7 mouse cellular contexts compared by ENCODE assay signal in genomic region chr5:35893093-35893804, GRCm38 (mm10). TPM values are rescaled to one million over a fixed set of nuclear protein-coding genes. Genes with fewer than 3 reads are reported as not detected.
DNase-seq lines count a peak whose midpoint lies in the region; ATAC-seq and TF ChIP-seq lines count a peak whose summit lies in the region.

TSS of gene Afap1 (plus strand) at chr5:35893319.

- no peaks in the 10 kb centered on the region for H3K36me3 ChIP-seq in embryonic facial prominence, embryonic 14.5 days (ENCODE audit: control insufficient read depth, insufficient read depth, low read length)
- peaks cover 4% of the 10 kb centered on the region for H3K36me3 ChIP-seq in heart, adult 2 months (ENCODE audit: control insufficient read depth, insufficient read depth, low read length)
- no peaks in the 10 kb centered on the region for H3K36me3 ChIP-seq in kidney, adult 2 months (ENCODE audit: control insufficient read depth, insufficient read depth, low read length)
- no peaks in the 10 kb centered on the region for H3K36me3 ChIP-seq in limb, embryonic 11.5 days (ENCODE audit: control insufficient read depth, insufficient read depth, low read length)
- H3K36me3 ChIP-seq in midbrain, embryonic 13.5 days = no peaks in the 10 kb centered on the region
- H3K36me3 ChIP-seq in small intestine, adult 2 months (ENCODE audit: control insufficient read depth, insufficient read depth, low read length) = no peaks in the 10 kb centered on the region

- peaks cover 4% of the 10 kb centered on the region for H3K4me1 ChIP-seq in bone marrow, adult 2 months (ENCODE audit: control insufficient read depth, insufficient read depth, low read length)
- H3K4me1 ChIP-seq in embryonic facial prominence, embryonic 14.5 days (ENCODE audit: control insufficient read depth, insufficient read depth, low read length) = peaks cover 25% of the 10 kb centered on the region
- H3K4me1 ChIP-seq in heart, adult 2 months (ENCODE audit: control insufficient read depth, insufficient read depth, low read length) = peaks cover 18% of the 10 kb centered on the region
- H3K4me1 ChIP-seq in kidney, adult 2 months (ENCODE audit: control insufficient read depth, insufficient read depth, low read length) = peaks cover 11% of the 10 kb centered on the region; the same call in 1 of the 2 replicates
- peaks cover 6% of the 10 kb centered on the region; the same call in 1 of the 2 replicates for H3K4me1 ChIP-seq in limb, embryonic 11.5 days (ENCODE audit: control insufficient read depth, insufficient read depth, low read length)
- peaks cover 43% of the 10 kb centered on the region for H3K4me1 ChIP-seq in midbrain, embryonic 13.5 days (replicated peaks)
- peaks cover 7% of the 10 kb centered on the region; the same call in 1 of the 2 replicates for H3K4me1 ChIP-seq in small intestine, adult 2 months (ENCODE audit: control insufficient read depth, insufficient read depth, insufficient read length, low read length)

- peak; percentile 99 for DNase-seq in embryonic facial prominence, embryonic 14.5 days (ENCODE audit: low spot score)
- peak; percentile 99 to 100 for DNase-seq in heart, adult 2 months
- DNase-seq in kidney, adult 2 months = peak; percentile 100
- peak; percentile 99 for DNase-seq in limb, embryonic 11.5 days (ENCODE audit: low spot score)

- peak; percentile 96 for ATAC-seq in embryonic facial prominence, embryonic 14.5 days (ENCODE audit: low read depth)
- peak; percentile 93 for ATAC-seq in limb, embryonic 11.5 days (ENCODE audit: insufficient number of reproducible peaks, low FRiP score, low TSS enrichment, low read depth)
- peak; percentile 96 for ATAC-seq in midbrain, embryonic 13.5 days

- TF ChIP-seq CTCF in bone marrow, adult 2 months (IDR thresholded peaks at IDR 0.05; ENCODE audit: control insufficient read depth, insufficient read depth, low read length) = no peak
- TF ChIP-seq CTCF in heart, adult 2 months (IDR thresholded peaks at IDR 0.05) = no peak
- no peak for TF ChIP-seq CTCF in kidney, adult 2 months (conservative IDR thresholded peaks at IDR 0.05; ENCODE audit: insufficient read depth, insufficient read length, low read depth, low read length)
- TF ChIP-seq CTCF in small intestine, adult 2 months (IDR thresholded peaks at IDR 0.05; ENCODE audit: extremely low read depth, insufficient read length, insufficient replicate concordance, low read depth, low read length) = no peak

- intact Hi-C loops in heart, adult 2 months (cut with DNase I) = no loop called here

- peaks cover 1% of the 10 kb centered on the region; the same call in 1 of the 2 replicates for H3K79me2 ChIP-seq in heart, adult 2 months (replicated peaks; ENCODE audit: control insufficient read depth, insufficient read depth, low read length)

- peak within 1 kb of the TSS; percentile 94 for H3K9ac ChIP-seq in embryonic facial prominence, embryonic 14.5 days (ENCODE audit: low read depth, low read length)
- peak within 1 kb of the TSS; percentile 94 for H3K9ac ChIP-seq in heart, adult 2 months (ENCODE audit: low read depth, low read length)
- H3K9ac ChIP-seq in limb, embryonic 11.5 days (ENCODE audit: low read length) = peak within 1 kb of the TSS; percentile 91
- H3K9ac ChIP-seq in midbrain, embryonic 13.5 days (replicated peaks) = peak within 1 kb of the TSS; percentile 98

- peak; percentile 18; the same call in 1 of the 2 replicates for TF ChIP-seq POLR2A in bone marrow, adult 2 months (IDR thresholded peaks at IDR 0.05; ENCODE audit: borderline replicate concordance, control insufficient read depth, low read depth, low read length)
- TF ChIP-seq POLR2A in heart, adult 2 months (IDR thresholded peaks at IDR 0.05; ENCODE audit: insufficient read depth, low read depth, low read length) = peak; percentile 89
- TF ChIP-seq POLR2A in kidney, adult 2 months (IDR thresholded peaks at IDR 0.05; ENCODE audit: low read depth, low read length) = no peak
- peak; percentile 61 for TF ChIP-seq POLR2A in small intestine, adult 2 months (IDR thresholded peaks at IDR 0.05; ENCODE audit: low read depth, low read length)

- H3K9me3 ChIP-seq in embryonic facial prominence, embryonic 14.5 days (ENCODE audit: control insufficient read depth, low read length) = no peaks in the 10 kb centered on the region
- H3K9me3 ChIP-seq in limb, embryonic 11.5 days (ENCODE audit: control insufficient read depth, low read length) = no peaks in the 10 kb centered on the region
- H3K9me3 ChIP-seq in midbrain, embryonic 13.5 days = no peaks in the 10 kb centered on the region

- no peaks in the 10 kb centered on the region for H3K27me3 ChIP-seq in embryonic facial prominence, embryonic 14.5 days (replicated peaks; ENCODE audit: control insufficient read depth, insufficient read depth, low read length)
- H3K27me3 ChIP-seq in heart, adult 2 months (ENCODE audit: control insufficient read depth, insufficient read depth, low read length) = no peaks in the 10 kb centered on the region
- no peaks in the 10 kb centered on the region for H3K27me3 ChIP-seq in kidney, adult 2 months (replicated peaks; ENCODE audit: control insufficient read depth, insufficient read depth, low read length)
- H3K27me3 ChIP-seq in limb, embryonic 11.5 days (ENCODE audit: control insufficient read depth, insufficient read depth, low read length) = 0 out of 2 replicates have a peak, but pooled peaks cover 3% of the 10 kb centered on the region
- H3K27me3 ChIP-seq in midbrain, embryonic 13.5 days = no peaks in the 10 kb centered on the region
- H3K27me3 ChIP-seq in small intestine, adult 2 months (ENCODE audit: control insufficient read depth, insufficient read depth, low read length) = peaks cover 3% of the 10 kb centered on the region

- TF ChIP-seq EP300 in heart, adult 2 months (IDR thresholded peaks at IDR 0.05; ENCODE audit: insufficient read depth, low read depth, low read length) = no peak

- peak within 1 kb of the TSS; percentile 17; the same call in 1 of the 2 replicates for H3K27ac ChIP-seq in bone marrow, adult 2 months (ENCODE audit: control insufficient read depth, insufficient read depth, low read depth, low read length, poor library complexity)
- peak within 1 kb of the TSS; percentile 68; the same call in 1 of the 2 replicates for H3K27ac ChIP-seq in embryonic facial prominence, embryonic 14.5 days (replicated peaks; ENCODE audit: low read depth, low read length)
- H3K27ac ChIP-seq in heart, adult 2 months = peak within 1 kb of the TSS; percentile 93
- H3K27ac ChIP-seq in kidney, adult 2 months (ENCODE audit: insufficient read depth, low read depth, low read length) = peak within 1 kb of the TSS; percentile 77
- H3K27ac ChIP-seq in limb, embryonic 11.5 days (replicated peaks; ENCODE audit: low read depth, low read length) = no peak within 1 kb of the TSS
- H3K27ac ChIP-seq in midbrain, embryonic 13.5 days = peak within 1 kb of the TSS; percentile 89
- H3K27ac ChIP-seq in small intestine, adult 2 months (ENCODE audit: insufficient read depth, low read depth, low read length) = peak within 1 kb of the TSS; percentile 36; the same call in 1 of the 2 replicates

- WGBS in bone marrow, adult 2 months = under 1% methylated on average over 49 of the region's 49 CpGs
- WGBS in embryonic facial prominence, embryonic 14.5 days = under 1% methylated on average over 28 of the region's 49 CpGs
- under 1% methylated on average over 49 of the region's 49 CpGs for WGBS in heart, adult 2 months
- WGBS in kidney, adult 2 months = under 1% methylated on average over 49 of the region's 49 CpGs
- WGBS in limb, embryonic 11.5 days = under 1% methylated on average over 49 of the region's 49 CpGs
- WGBS in midbrain, embryonic 13.5 days = under 1% methylated on average over 49 of the region's 49 CpGs
- WGBS in small intestine, adult 2 months = under 1% methylated on average over 49 of the region's 49 CpGs

- H3K4me3 ChIP-seq in bone marrow, adult 2 months (replicated peaks; ENCODE audit: control insufficient read depth, low read depth, low read length) = peak within 1 kb of the TSS; percentile 73
- peak within 1 kb of the TSS; percentile 87 for H3K4me3 ChIP-seq in embryonic facial prominence, embryonic 14.5 days (ENCODE audit: low read depth, low read length)
- H3K4me3 ChIP-seq in heart, adult 2 months = peak within 1 kb of the TSS; percentile 82
- H3K4me3 ChIP-seq in kidney, adult 2 months (ENCODE audit: insufficient read depth, low read depth, low read length) = peak within 1 kb of the TSS; percentile 80
- H3K4me3 ChIP-seq in limb, embryonic 11.5 days (ENCODE audit: low read depth, low read length) = peak within 1 kb of the TSS; percentile 91
- H3K4me3 ChIP-seq in midbrain, embryonic 13.5 days (replicated peaks) = peak within 1 kb of the TSS; percentile 91
- peak within 1 kb of the TSS; percentile 84 for H3K4me3 ChIP-seq in small intestine, adult 2 months (ENCODE audit: low read depth, low read length)

- peak within 1 kb of the TSS; percentile 71 for H3K4me2 ChIP-seq in embryonic facial prominence, embryonic 14.5 days (ENCODE audit: low read depth, low read length)
- H3K4me2 ChIP-seq in limb, embryonic 11.5 days (ENCODE audit: low read depth, severe bottlenecking) = peak within 1 kb of the TSS; percentile 98
- peak within 1 kb of the TSS; percentile 97 for H3K4me2 ChIP-seq in midbrain, embryonic 13.5 days (replicated peaks)

RNA-seq across cellular contexts. Expression of gene Afap1, which starts in this region (rescaled TPM):
- polyA plus RNA-seq in bone marrow, adult 2 months (2011; ENCODE audit: insufficient read depth, insufficient read length, low replicate concordance, missing spikeins) = 1.8 and 5.4 TPM in 2 replicates
- 24.7 and 28.0 TPM in 2 replicates for polyA plus RNA-seq in embryonic facial prominence, embryonic 14.5 days (2014; fragmentation: Nextera tagmentation; extraction: Ambion mirVana)
- total RNA-seq in heart, adult 2 months (2021) = 10 to 100 TPM; 18.7 to 20.6 TPM
- polyA plus RNA-seq in heart, adult 2 months (2012; rRNA removed) = 11.5 and 13.6 TPM in 2 replicates
- polyA plus RNA-seq in kidney, adult 2 months (2012; rRNA removed) = 17.2 and 19.7 TPM in 2 replicates
- polyA plus RNA-seq in limb, embryonic 11.5 days (2014; fragmentation: Nextera tagmentation; extraction: Ambion mirVana) = 13.7 and 15.8 TPM in 2 replicates
- 68.7 and 73.0 TPM in 2 replicates for polyA plus RNA-seq in midbrain, embryonic 13.5 days (2015; fragmentation: Nextera tagmentation; extraction: Ambion mirVana)
- polyA plus RNA-seq in small intestine, adult 2 months (2012; rRNA removed) = 2.3 and 3.0 TPM in 2 replicates
